Mouse (Mus musculus) megakaryocyte, embryonic 14.5 days (primary cell): ENCODE measurements at regions not wholly inside any gene's neighbourhood (a gene's known extent, or its start where the extent isn't known, plus 50 kb on each side); places are given as distances from the start of the nearest gene placed in this dataset.

Experiments used
- H3K27me3 ChIP-seq: replicated peaks from 2 replicates; pipeline ENCODE3; 2012; ENCODE audit warnings: inconsistent platforms
- H3K36me3 ChIP-seq: replicated peaks from 2 replicates; pipeline ENCODE3; 2012; ENCODE audit warnings: low read length, inconsistent platforms, mixed read lengths
- H3K4me1 ChIP-seq: 2 replicates; pipeline ENCODE4 v1.6.1; 2012; ENCODE audit warnings: inconsistent platforms
- H3K4me3 ChIP-seq: replicated peaks from 2 replicates; pipeline ENCODE3; 2012; ENCODE audit warnings: moderate library complexity, mild to moderate bottlenecking, inconsistent platforms
- H3K9me3 ChIP-seq: 2 replicates; pipeline ENCODE4 v1.6.1; 2012; ENCODE audit warnings: inconsistent platforms
- FLI1 ChIP-seq: IDR thresholded peaks from 2 replicates; pipeline ENCODE4 v1.6.1; 2012; ENCODE audit warnings: low read length, inconsistent platforms, mixed read lengths
- GATA1 ChIP-seq: IDR thresholded peaks from 3 replicates; pipeline ENCODE4 v1.6.1; 2012; ENCODE audit warnings: mixed read lengths, low read length, inconsistent platforms, borderline replicate concordance

DNA sequence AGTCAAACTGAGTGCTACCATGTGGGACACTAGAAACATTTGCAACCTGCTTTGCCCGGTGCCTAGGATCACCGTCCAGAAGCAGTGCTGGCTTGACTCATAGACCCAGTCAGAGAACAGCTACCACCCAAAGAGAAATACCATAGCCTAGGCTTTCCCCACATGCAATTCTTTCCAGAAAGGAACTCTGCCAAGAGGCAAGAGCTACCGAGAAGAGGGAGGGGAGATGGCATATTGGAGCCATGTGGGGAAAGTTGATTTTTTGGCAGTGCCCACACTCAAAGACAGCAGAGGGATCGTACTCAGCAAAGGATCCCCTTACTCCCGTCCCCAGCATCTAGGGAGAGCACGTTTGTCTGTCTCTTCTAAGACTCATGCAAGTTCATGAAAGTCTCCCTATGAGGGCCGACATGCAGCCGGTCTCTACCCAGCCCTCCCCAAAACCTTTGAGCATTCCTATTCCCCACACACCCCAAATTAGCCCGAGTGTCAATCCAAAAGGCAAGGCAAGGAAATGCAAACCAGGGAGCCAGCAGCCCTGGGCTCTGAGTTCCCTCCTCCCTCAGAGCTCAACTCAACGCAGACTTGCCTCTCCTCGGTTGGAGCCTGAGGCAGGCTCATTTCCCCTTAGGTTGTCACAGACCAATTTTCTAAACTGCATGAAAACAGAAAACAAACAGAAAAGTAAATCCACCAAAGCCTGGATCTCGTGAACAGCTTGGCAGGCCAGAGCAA, 116.2 kb upstream of the Pkdcc start:
- H3K27me3 ChIP-seq = peaks cover 13% of the 10 kb centered on the region
- TF ChIP-seq FLI1 (no peak), GATA1 (no peak)
- H3K4me3 ChIP-seq = no peak overlapping the region
- peaks cover 6% of the 10 kb centered on the region; the same call in 1 of the 2 replicates for H3K4me1 ChIP-seq
- no peaks in the 10 kb centered on the region for H3K36me3 ChIP-seq
- H3K9me3 ChIP-seq = no peaks in the 10 kb centered on the region

DNA sequence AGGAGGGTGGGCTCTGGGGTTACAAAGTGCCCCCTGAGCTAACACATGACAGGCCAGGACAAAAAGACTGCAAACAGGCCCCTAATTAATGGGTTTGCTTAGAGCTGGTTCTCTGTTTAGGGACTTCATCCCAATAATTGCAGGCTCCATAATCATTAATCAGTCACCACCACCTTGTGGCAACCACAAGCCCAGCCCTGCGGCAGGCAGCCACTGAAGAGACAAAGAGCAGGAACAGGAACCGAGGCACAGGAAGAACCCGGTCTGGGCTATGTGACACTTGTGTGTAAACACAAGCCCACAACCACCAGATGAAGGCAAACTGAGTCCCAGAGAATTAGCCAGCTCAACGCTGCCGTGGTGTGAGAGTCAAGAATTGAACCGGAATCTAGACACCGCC, 114.1 kb upstream of the Pkdcc start:
- Histone ChIP-seq H3K27me3 (peaks cover 7% of the 10 kb centered on the region), H3K4me1 (peaks cover 6% of the 10 kb centered on the region; the same call in 1 of the 2 replicates), H3K36me3 (no peaks in the 10 kb centered on the region), H3K9me3 (no peaks in the 10 kb centered on the region), H3K4me3 (no peak overlapping the region)
- TF ChIP-seq GATA1 = no peak
- no peak for TF ChIP-seq FLI1

- peaks cover 6% of the 10 kb centered on the region; the same call in 1 of the 2 replicates for H3K4me1 ChIP-seq
- H3K27me3 ChIP-seq = peaks cover 7% of the 10 kb centered on the region
- TF ChIP-seq FLI1 (no peak), GATA1 (no peak)
- H3K36me3 ChIP-seq = no peaks in the 10 kb centered on the region
- H3K4me3 ChIP-seq = no peak overlapping the region
- no peaks in the 10 kb centered on the region for H3K9me3 ChIP-seq
Measured at GRCm38 (mm10) chr17:83101756-83102155, 113.3 kb upstream of the Pkdcc start.

DNA sequence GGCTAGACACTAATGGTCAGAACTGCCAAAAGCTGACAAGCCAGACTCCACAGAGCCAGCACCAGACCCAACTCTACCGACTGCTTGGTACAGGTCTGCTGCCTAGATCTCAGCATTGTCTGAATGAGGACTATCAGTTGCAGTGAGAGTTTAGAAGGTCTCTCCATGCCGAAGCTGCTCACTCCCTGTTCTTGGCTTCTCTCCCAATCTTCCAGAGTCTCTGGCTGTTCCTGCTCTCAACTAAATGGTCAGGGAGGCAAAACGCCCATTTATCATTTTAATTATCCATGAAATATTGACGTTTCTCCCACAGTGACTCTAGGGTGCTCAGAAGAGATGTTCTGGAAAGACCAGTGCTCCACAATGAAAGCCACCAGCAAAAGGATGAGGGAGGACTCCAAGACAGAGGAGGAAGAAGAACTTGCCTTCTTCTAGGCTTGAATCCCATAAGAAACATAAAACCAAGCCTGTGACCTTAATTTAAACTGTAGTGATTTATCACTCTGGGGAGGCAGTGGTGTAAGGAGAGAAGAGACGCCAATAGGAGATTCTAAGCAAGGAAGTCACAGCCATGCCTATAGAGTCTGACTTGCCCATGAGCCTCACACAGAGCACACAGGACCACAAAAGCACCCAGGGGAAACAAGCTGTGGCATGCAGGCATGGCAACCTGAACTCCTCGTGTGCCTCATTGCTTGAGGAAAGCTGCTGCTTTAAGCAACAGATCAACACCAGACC, 112.2 kb upstream of the Pkdcc start:
- no peaks in the 10 kb centered on the region for H3K9me3 ChIP-seq

DNA sequence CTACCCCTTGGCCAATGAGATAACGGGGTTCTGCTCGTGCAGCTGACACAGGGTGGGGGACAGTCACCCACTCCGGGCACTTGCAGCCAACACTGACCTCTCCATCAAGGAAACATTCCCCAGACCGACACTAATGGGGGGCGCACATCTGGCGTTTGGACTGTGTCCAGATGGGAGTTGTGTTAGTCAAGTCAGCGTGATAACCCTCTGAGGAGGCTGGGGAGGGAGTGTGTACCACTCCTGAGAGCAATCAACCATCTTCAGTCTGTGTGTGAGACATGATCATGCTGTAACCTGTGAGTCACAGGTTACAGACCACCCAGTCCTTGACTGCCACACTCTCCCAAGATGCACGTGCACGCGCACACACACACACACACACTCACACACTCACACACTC, 106.9 kb upstream of the Pkdcc start:
- Histone ChIP-seq H3K27me3 (peaks cover 3% of the 10 kb centered on the region), H3K4me3 (no peak overlapping the region), H3K36me3 (no peaks in the 10 kb centered on the region), H3K4me1 (peaks cover 16% of the 10 kb centered on the region), H3K9me3 (no peaks in the 10 kb centered on the region)
- TF ChIP-seq GATA1 = no peak
- TF ChIP-seq FLI1 = no peak

More for the DNA sequence above, 112.2 kb upstream of the Pkdcc start:
- Histone ChIP-seq H3K4me3 (no peak overlapping the region), H3K27me3 (peaks cover 7% of the 10 kb centered on the region), H3K36me3 (no peaks in the 10 kb centered on the region), H3K4me1 (peaks cover 6% of the 10 kb centered on the region; the same call in 1 of the 2 replicates)
- TF ChIP-seq GATA1 (no peak), FLI1 (no peak)

- Histone ChIP-seq H3K4me3 (no peak overlapping the region), H3K4me1 (peaks cover 27% of the 10 kb centered on the region), H3K27me3 (peaks cover 3% of the 10 kb centered on the region), H3K9me3 (no peaks in the 10 kb centered on the region), H3K36me3 (no peaks in the 10 kb centered on the region)
- TF ChIP-seq GATA1 = no peak
- no peak for TF ChIP-seq FLI1
Measured at GRCm38 (mm10) chr17:83109792-83110440, 105.2 kb upstream of the Pkdcc start.

DNA sequence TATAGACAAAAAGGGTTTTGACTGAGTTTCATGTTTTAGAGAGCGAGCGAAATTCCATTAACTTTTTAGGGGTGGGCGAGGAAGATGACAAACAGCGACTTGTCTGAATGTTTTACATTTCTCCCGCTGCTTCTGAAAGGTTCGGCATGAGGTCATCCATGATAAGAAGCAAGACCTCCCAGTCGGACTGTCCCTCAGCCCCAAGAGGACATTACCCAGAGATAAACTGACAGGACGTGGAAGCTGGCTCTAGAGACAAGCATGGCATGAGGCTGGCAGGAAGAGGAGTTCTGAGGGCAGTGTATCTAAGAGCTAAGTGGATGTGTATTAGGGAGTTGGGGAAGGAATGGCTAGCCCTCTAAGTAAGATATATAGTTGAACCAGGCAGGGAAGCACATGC, 104.5 kb upstream of the Pkdcc start:
- H3K9me3 ChIP-seq = no peaks in the 10 kb centered on the region
- peaks cover 3% of the 10 kb centered on the region for H3K27me3 ChIP-seq
- no peaks in the 10 kb centered on the region for H3K36me3 ChIP-seq
- no peak overlapping the region for H3K4me3 ChIP-seq
- peaks cover 27% of the 10 kb centered on the region for H3K4me1 ChIP-seq
- TF ChIP-seq FLI1 = no peak
- no peak for TF ChIP-seq GATA1

DNA sequence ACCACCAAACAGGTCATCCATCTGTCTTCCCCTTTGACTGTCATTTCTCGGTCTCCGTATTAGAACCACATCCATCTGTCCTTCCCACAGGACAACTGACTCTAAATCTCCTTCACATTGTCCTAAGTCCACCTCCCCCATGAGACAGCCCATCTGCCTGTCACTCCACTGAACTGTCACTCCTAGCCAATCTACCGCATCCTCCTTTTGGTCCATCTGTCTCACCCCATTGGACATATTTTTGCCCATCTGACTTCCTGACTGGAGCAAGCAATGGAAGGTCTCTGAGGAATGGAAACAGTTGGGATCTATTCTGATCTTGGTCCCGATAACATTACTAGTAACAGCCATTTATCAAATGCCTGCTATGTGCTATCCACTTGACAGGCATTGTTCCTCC, 99.9 kb upstream of the Pkdcc start:
- no peaks in the 10 kb centered on the region for H3K36me3 ChIP-seq
- H3K27me3 ChIP-seq = peaks cover 2% of the 10 kb centered on the region
- no peak overlapping the region for H3K4me3 ChIP-seq
- no peaks in the 10 kb centered on the region for H3K9me3 ChIP-seq
- no peak for TF ChIP-seq GATA1
- TF ChIP-seq FLI1 = no peak
- H3K4me1 ChIP-seq = peaks cover 20% of the 10 kb centered on the region

- TF ChIP-seq FLI1 = no peak
- no peak for TF ChIP-seq GATA1
- H3K4me1 ChIP-seq = peaks cover 13% of the 10 kb centered on the region
- H3K9me3 ChIP-seq = peaks cover 6% of the 10 kb centered on the region; the same call in 1 of the 2 replicates
- H3K27me3 ChIP-seq = peaks cover 6% of the 10 kb centered on the region
- no peaks in the 10 kb centered on the region for H3K36me3 ChIP-seq
- H3K4me3 ChIP-seq = no peak overlapping the region
Measured at GRCm38 (mm10) chr17:83115832-83116480, 99.1 kb upstream of the Pkdcc start.

DNA sequence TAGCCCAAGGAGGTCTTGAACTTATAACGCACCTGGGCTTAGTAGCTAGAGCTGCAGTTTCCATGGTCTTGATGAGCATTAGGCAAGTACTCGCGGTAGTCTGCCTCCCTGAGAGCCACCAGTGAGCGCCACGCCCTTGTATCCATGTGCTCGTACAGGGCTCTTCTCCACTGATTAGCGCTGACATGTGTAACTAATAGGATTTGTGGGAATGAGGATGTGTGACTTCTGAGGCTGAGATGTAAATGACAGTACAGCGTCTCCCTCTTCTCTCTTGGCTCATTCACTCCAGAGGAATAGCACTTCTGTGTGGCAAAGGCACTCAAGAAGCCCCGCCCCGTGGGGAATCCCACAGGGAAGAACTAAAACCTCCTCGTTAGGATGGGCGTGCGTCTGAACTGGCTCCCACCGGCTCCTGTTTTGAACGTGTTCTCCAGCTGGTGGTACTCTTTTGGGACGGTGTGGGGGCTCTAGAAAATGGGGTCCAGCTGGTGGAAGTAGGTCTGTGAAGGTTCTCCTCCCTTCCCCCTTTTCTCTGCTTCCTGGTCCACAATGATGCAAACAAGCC, 94.3 kb upstream of the Pkdcc start:
- Histone ChIP-seq H3K9me3 (peaks cover 39% of the 10 kb centered on the region), H3K4me1 (peaks cover 10% of the 10 kb centered on the region; the same call in 1 of the 2 replicates), H3K27me3 (peaks cover 28% of the 10 kb centered on the region), H3K4me3 (no peak overlapping the region), H3K36me3 (no peaks in the 10 kb centered on the region)
- no peak for TF ChIP-seq FLI1
- no peak for TF ChIP-seq GATA1
